Mouse (Mus musculus) ES-E14 (cell line): ENCODE data around the gene Mtnr1b. TPM values are rescaled to one million over a fixed set of nuclear protein-coding genes. Genes with fewer than 3 reads are reported as not detected.

Experiments
- DNase-seq: peaks from one replicate; pipeline ENCODE4 v3.0.0-alpha.2; 2013; ENCODE audit warnings: low read depth, low spot score
- H3K27ac ChIP-seq: 2 replicates; pipeline ENCODE4 v1.5.1; 2012; ENCODE audit warnings: low read depth, mild to moderate bottlenecking, low read length, moderate library complexity, mixed read lengths; ENCODE audit not compliant: poor library complexity, insufficient read depth, severe bottlenecking
- H3K36me3 ChIP-seq: 2 replicates; pipeline ENCODE4 v1.6.1; 2012; ENCODE audit warnings: mild to moderate bottlenecking, low read length, moderate library complexity, mixed read lengths; ENCODE audit not compliant: control insufficient read depth, poor library complexity, insufficient read depth, severe bottlenecking
- H3K4me1 ChIP-seq, 2 experiments: fragments of 150-350 bp in 1 of 2; sonication (generic) in 1 of 2; 2 replicates each; pipeline ENCODE4 v1.6.1; 2012; ENCODE audit warnings: low read length in 2 of 2, mild to moderate bottlenecking in 1 of 2, mixed read lengths in 1 of 2; ENCODE audit not compliant: control insufficient read depth in 2 of 2, insufficient read depth in 2 of 2, poor library complexity in 1 of 2
- H3K4me3 ChIP-seq, 2 experiments: fragments of 150-350 bp in 1 of 2; sonication (generic) in 1 of 2; 2 replicates each; pipeline ENCODE4 v1.5.1; 2012; ENCODE audit warnings: low read length in 2 of 2, low read depth in 1 of 2, mild to moderate bottlenecking in 1 of 2, mixed read lengths in 1 of 2; ENCODE audit not compliant: insufficient read depth in 1 of 2, poor library complexity in 1 of 2, severe bottlenecking in 1 of 2
- H3K9ac ChIP-seq: 2 replicates; pipeline ENCODE4 v1.6.1; 2012; ENCODE audit warnings: low read depth, mild to moderate bottlenecking, low read length, mixed read lengths; ENCODE audit not compliant: poor library complexity, insufficient read depth, severe bottlenecking
- H3K9me3 ChIP-seq: fragments of 150-350 bp; sonication (generic); 2 replicates; pipeline ENCODE4 v1.6.1; 2012; ENCODE audit warnings: low read depth, mild to moderate bottlenecking, low read length; ENCODE audit not compliant: control insufficient read depth, insufficient read depth
- CHD2 ChIP-seq: IDR thresholded peaks from 2 replicates; pipeline ENCODE4 v1.6.1; 2014; ENCODE audit warnings: mild to moderate bottlenecking, low read depth, low read length, inconsistent platforms
- HCFC1 ChIP-seq: IDR thresholded peaks from 2 replicates; pipeline ENCODE4 v1.6.1; 2012; ENCODE audit warnings: low read length, inconsistent platforms, borderline replicate concordance; ENCODE audit not compliant: insufficient read depth
- MAFK ChIP-seq: IDR thresholded peaks from 2 replicates; pipeline ENCODE4 v1.6.1; 2014; ENCODE audit warnings: mild to moderate bottlenecking, low read depth, low read length, inconsistent platforms; ENCODE audit not compliant: insufficient read depth
- ZC3H11A ChIP-seq: IDR thresholded peaks from 2 replicates; pipeline ENCODE4 v1.6.1; 2012; ENCODE audit warnings: low read depth, mild to moderate bottlenecking, inconsistent platforms, low read length, borderline replicate concordance
- ZNF384 ChIP-seq: IDR thresholded peaks from 2 replicates; pipeline ENCODE4 v1.6.1; 2012; ENCODE audit warnings: low read depth, low read length, inconsistent platforms
- in situ Hi-C, 2 experiments: fragments of 600-800 bp; cut with MboI; formaldehyde crosslinking; loops; one replicate each; pipeline ENCODE4 v1.15.1; 2025; ENCODE audit warnings: low sequenced_read_pairs in 2 of 2, inconsistent platforms in 1 of 2; ENCODE audit not compliant: unreplicated experiment in 2 of 2
- total RNA-seq: library from RNA; depleted of rRNA; stranded (reverse); fragments of 300-350 nt; gene quantifications from 2 replicates; pipeline ENCODE4 v1.2.3, GENCODE M21; 2012; rRNA removed

Gene Mtnr1b
- not detected in 2 replicates for total RNA-seq

DNA sequence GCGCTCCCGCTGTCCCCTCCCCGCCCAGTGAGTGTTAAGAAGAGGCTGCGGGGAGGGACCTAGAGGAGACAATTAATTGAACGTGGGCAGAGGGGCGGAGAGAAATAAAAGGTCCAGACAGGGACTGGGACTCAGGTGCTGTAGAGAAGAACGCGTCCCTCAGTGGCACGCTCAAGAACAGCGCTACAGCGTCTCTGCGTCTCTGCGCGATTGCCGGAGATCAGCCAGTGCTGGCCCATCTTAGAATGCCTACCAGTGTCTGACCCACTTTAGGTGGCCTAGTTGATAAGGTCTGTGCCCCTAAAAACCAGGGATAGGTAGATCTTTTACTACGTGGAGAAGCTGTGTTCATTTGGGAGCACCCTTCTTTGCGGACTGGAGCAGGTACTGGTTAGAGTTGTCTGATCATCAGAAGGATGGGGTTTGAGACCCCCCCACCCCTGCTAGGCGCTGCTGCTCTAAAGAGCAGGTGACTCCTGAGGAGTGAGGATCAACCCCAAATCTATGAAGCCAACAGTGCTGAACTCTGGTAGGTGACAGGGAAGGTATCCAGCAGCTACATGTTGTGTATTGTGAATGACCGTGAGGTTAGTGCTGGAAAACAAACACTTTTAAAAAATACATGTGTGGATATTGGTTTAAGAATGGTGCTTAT lies at the start of gene Mtnr1b:
Gene Mtnr1b (minus strand): TSS at position 51 of the 655 bp plus-strand sequence.
- DNase-seq = no peak
- H3K9ac ChIP-seq = no peak within 1 kb of the TSS
- H3K9me3 ChIP-seq = no peaks in the 10 kb centered on the region
- H3K27ac ChIP-seq = no peak within 1 kb of the TSS
- no peaks in the 10 kb centered on the region for H3K36me3 ChIP-seq
- in situ Hi-C loops = loop anchor here in 1 of 2 experiments (10.0 kb wide), 1 partner anchor 190 kb away; no protein-coding TSS in a partner anchor
- no peak for TF ChIP-seq CHD2
- no peak for TF ChIP-seq ZNF384
- TF ChIP-seq HCFC1 = no peak
- no peak for TF ChIP-seq ZC3H11A
- no peak for TF ChIP-seq MAFK
- H3K4me1 ChIP-seq = no peaks in the 10 kb centered on the region
- peak within 1 kb of the TSS; percentile 39 to 43 for H3K4me3 ChIP-seq

DNA sequence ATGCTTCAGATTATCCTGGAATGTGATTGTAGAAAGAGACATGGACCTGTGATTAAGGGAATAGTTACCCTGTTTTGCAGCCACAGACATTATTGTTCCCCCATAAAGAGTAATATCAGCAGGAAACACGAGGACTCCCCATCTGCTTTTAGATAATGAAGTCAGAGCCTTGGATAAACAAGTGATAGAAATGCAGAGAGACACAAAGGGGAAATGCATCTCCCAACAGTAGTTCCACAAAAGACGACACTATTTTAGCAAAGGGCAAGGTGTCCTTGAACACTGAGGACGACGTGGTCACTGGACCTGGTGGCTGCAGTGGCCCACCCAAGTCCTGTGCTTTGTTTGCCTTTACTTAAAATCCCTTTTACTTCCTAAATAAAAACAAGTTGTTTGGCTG lies 45.9 kb upstream of the Mtnr1b start:
- Histone ChIP-seq H3K36me3 (no peaks in the 10 kb centered on the region), H3K4me1 (no peaks in the 10 kb centered on the region; a peak in 1 of 4 replicates), H3K9me3 (no peaks in the 10 kb centered on the region), H3K27ac (no peak overlapping the region), H3K4me3 (no peak overlapping the region), H3K9ac (no peak overlapping the region)
- in situ Hi-C loops = no loop called here
- no peak for DNase-seq
- TF ChIP-seq HCFC1 (no peak), CHD2 (no peak)

GRCm38 (mm10) chr9:15919373-15920005 lies 45.1 kb upstream of the Mtnr1b start:
- Histone ChIP-seq H3K9me3 (no peaks in the 10 kb centered on the region), H3K4me3 (no peak overlapping the region), H3K27ac (no peak overlapping the region), H3K36me3 (no peaks in the 10 kb centered on the region), H3K9ac (no peak overlapping the region), H3K4me1 (no peaks in the 10 kb centered on the region; a peak in 1 of 4 replicates)
- no peak for DNase-seq
- in situ Hi-C loops = no loop called here
- no peak for TF ChIP-seq MAFK
- no peak for TF ChIP-seq CHD2
- no peak for TF ChIP-seq ZNF384
- no peak for TF ChIP-seq HCFC1
- no peak for TF ChIP-seq ZC3H11A

DNA sequence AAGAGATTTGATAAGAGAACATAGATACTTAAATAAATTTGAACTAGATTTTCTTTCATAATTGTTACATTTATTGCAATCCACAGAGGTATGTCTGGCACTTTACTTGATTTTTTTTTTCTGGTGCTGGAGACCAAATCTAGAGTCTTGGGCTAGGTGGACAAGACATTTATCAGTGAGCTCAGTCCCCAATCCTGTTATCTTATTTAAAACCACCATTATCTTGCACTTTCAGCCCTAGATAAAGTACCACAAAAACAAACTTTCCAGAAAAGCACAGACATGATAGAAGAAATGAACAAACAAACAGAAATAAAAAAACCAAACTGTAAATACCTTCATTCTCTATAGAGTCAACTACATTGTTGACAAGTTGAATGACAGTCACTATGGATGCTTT lies 42.2 kb upstream of the Mtnr1b start:
- Histone ChIP-seq H3K9me3 (no peaks in the 10 kb centered on the region), H3K4me3 (no peak overlapping the region), H3K27ac (no peak overlapping the region), H3K36me3 (no peaks in the 10 kb centered on the region), H3K4me1 (no peaks in the 10 kb centered on the region; a peak in 1 of 4 replicates), H3K9ac (no peak overlapping the region)
- in situ Hi-C loops = no loop called here
- no peak for DNase-seq
- no peak for TF ChIP-seq CHD2

DNA sequence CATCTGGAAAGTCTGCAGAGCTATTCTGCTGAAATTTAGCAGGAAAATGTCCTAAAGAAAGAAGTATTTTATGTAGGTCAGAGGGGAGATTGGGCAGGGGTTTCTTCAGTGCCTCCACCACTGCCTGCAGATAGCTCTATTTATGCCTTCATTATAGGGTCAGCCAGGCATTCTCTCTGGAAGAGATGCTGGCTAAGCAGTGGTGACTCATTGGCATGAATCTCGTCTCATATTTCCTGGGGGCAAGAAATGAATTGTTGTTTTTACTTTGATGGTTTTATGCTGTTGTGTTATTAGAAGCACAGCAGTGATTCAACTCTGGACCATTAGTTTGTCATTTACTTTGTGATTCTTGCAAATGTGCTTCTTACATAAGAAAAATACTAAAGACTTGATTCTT lies 38.4 kb upstream of the Mtnr1b start:
- Histone ChIP-seq H3K9me3 (no peaks in the 10 kb centered on the region), H3K9ac (no peak overlapping the region), H3K27ac (no peak overlapping the region), H3K36me3 (no peaks in the 10 kb centered on the region), H3K4me3 (no peak overlapping the region), H3K4me1 (no peaks in the 10 kb centered on the region)
- TF ChIP-seq ZNF384 = no peak
- TF ChIP-seq CHD2 = no peak
- TF ChIP-seq MAFK = no peak
- no peak for TF ChIP-seq HCFC1
- in situ Hi-C loops = no loop called here
- DNase-seq = no peak
